8 mouse cellular contexts compared by ENCODE assay signal in genomic region chr12:51865790-51866179, GRCm38 (mm10). TPM values are rescaled to one million over a fixed set of nuclear protein-coding genes. Genes with fewer than 3 reads are reported as not detected.
DNase-seq lines count a peak whose midpoint lies in the region; ATAC-seq lines count a peak whose summit lies in the region.

No protein-coding gene starts in this region.

- peaks cover 28% of the 10 kb centered on the region for H3K4me1 ChIP-seq in embryonic facial prominence, embryonic 10.5 days
- H3K4me1 ChIP-seq in liver, embryonic 12.5 days = peaks cover 30% of the 10 kb centered on the region

- no peak overlapping the region for H3K27ac ChIP-seq in embryonic facial prominence, embryonic 10.5 days (replicated peaks)
- peak overlapping the region; percentile 54; the same call in 1 of the 2 replicates for H3K27ac ChIP-seq in liver, embryonic 12.5 days

- no peaks in the 10 kb centered on the region for H3K9me3 ChIP-seq in embryonic facial prominence, embryonic 10.5 days
- H3K9me3 ChIP-seq in liver, embryonic 12.5 days (replicated peaks) = no peaks in the 10 kb centered on the region

- ATAC-seq in liver, embryonic 12.5 days = peak; percentile 62
- ATAC-seq in monocyte, adult 5-6 weeks (replicated peaks; ENCODE audit: insufficient number of reproducible peaks, low FRiP score, low TSS enrichment, poor library complexity, severe bottlenecking) = peak; percentile 72

- peak; percentile 51 to 70 for DNase-seq in adrenal gland, adult (ENCODE audit: inconsistent age in 2 of 2, low spot score in 1 of 2)
- DNase-seq in adrenal gland, postnatal 4 days (ENCODE audit: low spot score in 2 of 2) = no peak
- peak; percentile 29 for DNase-seq in 3134 (ENCODE audit: extremely low read depth, insufficient read length, low spot score)
- DNase-seq in embryonic facial prominence, embryonic 10.5 days (ENCODE audit: low spot score) = peak; percentile 23
- DNase-seq in heart, postnatal 10 days = peak; percentile 26 to 38
- DNase-seq in frontal cortex, adult 2 months (ENCODE audit: extremely low spot score in 1 of 2, low spot score in 1 of 2) = no peak

- intact Hi-C loops in heart, postnatal 10 days (cut with DNase I) = no loop called here

- no peaks in the 10 kb centered on the region for H3K27me3 ChIP-seq in embryonic facial prominence, embryonic 10.5 days (replicated peaks; ENCODE audit: low read depth, poor library complexity, severe bottlenecking)
- no peaks in the 10 kb centered on the region for H3K27me3 ChIP-seq in liver, embryonic 12.5 days (replicated peaks)

- H3K4me2 ChIP-seq in liver, embryonic 12.5 days = no peak overlapping the region

- no peaks in the 10 kb centered on the region for H3K36me3 ChIP-seq in embryonic facial prominence, embryonic 10.5 days (replicated peaks)
- H3K36me3 ChIP-seq in liver, embryonic 12.5 days = no peaks in the 10 kb centered on the region

- no peak overlapping the region for H3K9ac ChIP-seq in liver, embryonic 12.5 days

- WGBS in embryonic facial prominence, embryonic 10.5 days = 35% methylated on average over 4 of the region's 4 CpGs
- 49% methylated on average over 4 of the region's 4 CpGs for WGBS in liver, embryonic 12.5 days (ENCODE audit: insufficient replicate concordance)

- H3K4me3 ChIP-seq in embryonic facial prominence, embryonic 10.5 days = no peak overlapping the region
- H3K4me3 ChIP-seq in liver, embryonic 12.5 days = no peak overlapping the region

RNA-seq across cellular contexts. Expression of gene Hectd1, which starts 36.4 kb away (rescaled TPM):
- total RNA-seq in adrenal gland, postnatal 4 days (2021) = 100 to 1,000 TPM in 1 of 2 experiments, 10 to 100 TPM in 1; 93.9 to 102 TPM
- polyA plus RNA-seq in embryonic facial prominence, embryonic 10.5 days (2016; fragmentation: Nextera tagmentation; extraction: Ambion mirVana) = 34.1 and 35.1 TPM in 2 replicates
- total RNA-seq in heart, postnatal 10 days (2021) = 10 to 100 TPM; 95.8 to 97.3 TPM
- 48.0 and 48.4 TPM in 2 replicates for polyA plus RNA-seq in liver, embryonic 12.5 days (2016; fragmentation: Nextera tagmentation; extraction: Ambion mirVana)
- total RNA-seq in monocyte, adult 5-6 weeks (2017) = 179 to 243 TPM (median 180 TPM) in 3 replicates
- polyA plus RNA-seq in frontal cortex, adult 2 months (2012; rRNA removed) = 33.6 and 35.3 TPM in 2 replicates

Comparison
In these comparisons a context has a peak if more than half of its experiments do, and no peak if none do; other contexts are left out.
1. DNase-seq: peak in adrenal gland, adult (2 of 2), 3134 (single experiment), embryonic facial prominence, embryonic 10.5 days (single experiment) and heart, postnatal 10 days (2 of 2); none in adrenal gland, postnatal 4 days (0 of 2) and frontal cortex, adult 2 months (0 of 2).